Mouse (Mus musculus): ENCODE data around the gene Ralgapa1.

GRCm38 (mm10) chr12:55573089-55573488 lies 247.9 kb downstream of the Ralgapa1 start:
- TF ChIP-seq POLR2A (IDR thresholded peaks at IDR 0.05; ENCODE audit: low read depth, low read length) (no peak), CTCF (IDR thresholded peaks at IDR 0.05; ENCODE audit: extremely low read depth, insufficient read depth, insufficient read length, insufficient replicate concordance) (no peak)

Data from spleen, adult 2 months (tissue).